Mouse (Mus musculus) C2C12 (cell line): ENCODE results near the gene Gm21970.

Experiments
- CEBPB ChIP-seq: IDR thresholded peaks from one replicate; pipeline ENCODE4 v1.6.1; 2011; ENCODE audit warnings: low read depth, mild to moderate bottlenecking, control low read depth, moderate library complexity
- CTCF ChIP-seq: IDR thresholded peaks from one replicate; pipeline ENCODE4 v1.5.1; 2011; ENCODE audit not compliant: control insufficient read depth, insufficient read depth, insufficient read length
- MAX ChIP-seq: IDR thresholded peaks from one replicate; pipeline ENCODE4 v1.6.1; 2011; ENCODE audit warnings: mild to moderate bottlenecking, control low read depth
- MYOD1 ChIP-seq: IDR thresholded peaks from one replicate; pipeline ENCODE4 v1.6.1; 2011; ENCODE audit warnings: low read depth; ENCODE audit not compliant: control insufficient read depth, insufficient read length
- MYOG ChIP-seq: IDR thresholded peaks from one replicate; pipeline ENCODE4 v1.6.1; 2011; ENCODE audit not compliant: control insufficient read depth, insufficient read length; ENCODE audit errors: extremely low read depth
- USF1 ChIP-seq: IDR thresholded peaks from one replicate; pipeline ENCODE4 v1.6.1; 2011; ENCODE audit warnings: low read depth, mild to moderate bottlenecking, control low read depth, moderate library complexity

DNA sequence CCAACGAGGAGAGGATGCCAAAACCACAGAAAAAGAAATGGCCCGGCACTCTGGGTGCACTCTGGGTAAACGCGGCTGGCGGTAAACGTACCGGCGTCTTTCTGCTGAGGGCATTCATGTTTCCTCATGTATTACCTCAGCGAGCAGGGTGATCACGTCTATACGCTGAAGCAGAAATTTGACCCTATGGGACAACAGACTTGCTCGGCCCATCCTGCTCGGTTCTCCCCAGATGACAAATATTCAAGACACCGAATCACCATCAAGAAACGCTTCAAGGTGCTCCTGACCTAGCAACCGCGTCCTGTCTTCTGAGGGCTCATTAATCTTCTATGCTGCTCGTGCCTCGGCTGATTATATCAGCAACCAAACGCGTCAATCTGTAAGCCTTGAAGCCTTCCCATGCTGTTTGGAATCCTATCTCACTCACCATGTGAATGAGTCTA is 66.8 kb downstream of the Gm21970 start:
- TF ChIP-seq MYOG (no peak), CTCF (no peak), MAX (no peak), USF1 (no peak), CEBPB (no peak), MYOD1 (no peak)
